Mouse (Mus musculus): Measurements from ENCODE around the gene Gm45713.
"Not testable (repeated sequence)": the region's sequence is repeated elsewhere in the genome, so short reads cannot be mapped to it uniquely, and the experiment has no call there.

Gene Gm45713

GRCm38 (mm10) chr7:45135993-45136567 lies at the start of gene Gm45713, which contains the start of gene Flt3l:
Gm45713 (minus strand) TSS chr7:45136231.
Flt3l (minus strand) TSS chr7:45136432.
- peaks cover 7% of the 10 kb centered on the region; the same call in 1 of the 2 replicates for H3K36me3 ChIP-seq (ENCODE audit: control insufficient read depth, insufficient read depth, low read length, poor library complexity, severe bottlenecking)
- H3K27me3 ChIP-seq (ENCODE audit: control insufficient read depth, insufficient read depth, low read length, poor library complexity, severe bottlenecking): no peaks in the 10 kb centered on the region
- DNase-seq (ENCODE audit: low read depth, low spot score): peak; percentile 93

- no peak for DNase-seq (ENCODE audit: low read depth, low spot score)
- Histone ChIP-seq H3K27me3 (ENCODE audit: control insufficient read depth, insufficient read depth, low read length, poor library complexity, severe bottlenecking) (no peaks in the 10 kb centered on the region), H3K36me3 (ENCODE audit: control insufficient read depth, insufficient read depth, low read length, poor library complexity, severe bottlenecking) (no peaks in the 10 kb centered on the region)
These were observed 47.6 kb upstream of the Gm45713 start for GRCm38 (mm10) chr7:45183672-45184071.

GRCm38 (mm10) chr7:45182606-45183005 lies 46.6 kb upstream of the Gm45713 start:
- Histone ChIP-seq H3K36me3 (ENCODE audit: control insufficient read depth, insufficient read depth, low read length, poor library complexity, severe bottlenecking) (no peaks in the 10 kb centered on the region), H3K27me3 (ENCODE audit: control insufficient read depth, insufficient read depth, low read length, poor library complexity, severe bottlenecking) (no peaks in the 10 kb centered on the region)
- DNase-seq (ENCODE audit: low read depth, low spot score): no peak

GRCm38 (mm10) chr7:45182199-45182601 lies 46.2 kb upstream of the Gm45713 start:
- H3K36me3 ChIP-seq (ENCODE audit: control insufficient read depth, insufficient read depth, low read length, poor library complexity, severe bottlenecking): no peaks in the 10 kb centered on the region
- no peaks in the 10 kb centered on the region for H3K27me3 ChIP-seq (ENCODE audit: control insufficient read depth, insufficient read depth, low read length, poor library complexity, severe bottlenecking)
- DNase-seq (ENCODE audit: low read depth, low spot score): peak; percentile 92

GRCm38 (mm10) chr7:45181540-45181939 lies 45.5 kb upstream of the Gm45713 start:
- Histone ChIP-seq H3K36me3 (ENCODE audit: control insufficient read depth, insufficient read depth, low read length, poor library complexity, severe bottlenecking) (no peaks in the 10 kb centered on the region), H3K27me3 (ENCODE audit: control insufficient read depth, insufficient read depth, low read length, poor library complexity, severe bottlenecking) (no peaks in the 10 kb centered on the region; the same call in 1 of the 2 replicates)
- peak; percentile 22 for DNase-seq (ENCODE audit: low read depth, low spot score)

- DNase-seq (ENCODE audit: low read depth, low spot score): no peak
- Histone ChIP-seq H3K27me3 (ENCODE audit: control insufficient read depth, insufficient read depth, low read length, poor library complexity, severe bottlenecking) (no peaks in the 10 kb centered on the region; the same call in 1 of the 2 replicates), H3K36me3 (ENCODE audit: control insufficient read depth, insufficient read depth, low read length, poor library complexity, severe bottlenecking) (no peaks in the 10 kb centered on the region)
These were observed 45.0 kb upstream of the Gm45713 start, which contains the start of gene Pth2 for GRCm38 (mm10) chr7:45180896-45181477. Pth2 (plus strand) TSS chr7:45180995.

- no peak for DNase-seq (ENCODE audit: low read depth, low spot score)
- Histone ChIP-seq H3K36me3 (ENCODE audit: control insufficient read depth, insufficient read depth, low read length, poor library complexity, severe bottlenecking) (no peaks in the 10 kb centered on the region), H3K27me3 (ENCODE audit: control insufficient read depth, insufficient read depth, low read length, poor library complexity, severe bottlenecking) (no peaks in the 10 kb centered on the region; the same call in 1 of the 2 replicates)
These were observed 43.4 kb upstream of the Gm45713 start, which contains the start of gene Gfy for GRCm38 (mm10) chr7:45179469-45179868. Gfy (minus strand) TSS chr7:45179569.

GRCm38 (mm10) chr7:45178550-45178949 lies 42.5 kb upstream of the Gm45713 start:
- Histone ChIP-seq H3K36me3 (ENCODE audit: control insufficient read depth, insufficient read depth, low read length, poor library complexity, severe bottlenecking) (no peaks in the 10 kb centered on the region), H3K27me3 (ENCODE audit: control insufficient read depth, insufficient read depth, low read length, poor library complexity, severe bottlenecking) (no peaks in the 10 kb centered on the region; the same call in 1 of the 2 replicates)
- no peak for DNase-seq (ENCODE audit: low read depth, low spot score)

- DNase-seq (ENCODE audit: low read depth, low spot score): no peak
- H3K36me3 ChIP-seq (ENCODE audit: control insufficient read depth, insufficient read depth, low read length, poor library complexity, severe bottlenecking): no peaks in the 10 kb centered on the region
- H3K27me3 ChIP-seq (ENCODE audit: control insufficient read depth, insufficient read depth, low read length, poor library complexity, severe bottlenecking): no peaks in the 10 kb centered on the region; the same call in 1 of the 2 replicates
These were observed 40.3 kb upstream of the Gm45713 start for GRCm38 (mm10) chr7:45176356-45176755.

GRCm38 (mm10) chr7:45175929-45176328 lies 39.9 kb upstream of the Gm45713 start:
- Histone ChIP-seq H3K36me3 (ENCODE audit: control insufficient read depth, insufficient read depth, low read length, poor library complexity, severe bottlenecking) (no peaks in the 10 kb centered on the region), H3K27me3 (ENCODE audit: control insufficient read depth, insufficient read depth, low read length, poor library complexity, severe bottlenecking) (no peaks in the 10 kb centered on the region; the same call in 1 of the 2 replicates)
- DNase-seq (ENCODE audit: low read depth, low spot score): no peak

GRCm38 (mm10) chr7:45175398-45175797 lies 39.4 kb upstream of the Gm45713 start:
- H3K36me3 ChIP-seq (ENCODE audit: control insufficient read depth, insufficient read depth, low read length, poor library complexity, severe bottlenecking): no peaks in the 10 kb centered on the region
- DNase-seq (ENCODE audit: low read depth, low spot score): no peak
- no peaks in the 10 kb centered on the region; the same call in 1 of the 2 replicates for H3K27me3 ChIP-seq (ENCODE audit: control insufficient read depth, insufficient read depth, low read length, poor library complexity, severe bottlenecking)

- Histone ChIP-seq H3K27me3 (ENCODE audit: control insufficient read depth, insufficient read depth, low read length, poor library complexity, severe bottlenecking) (no peaks in the 10 kb centered on the region; the same call in 1 of the 2 replicates), H3K36me3 (ENCODE audit: control insufficient read depth, insufficient read depth, low read length, poor library complexity, severe bottlenecking) (no peaks in the 10 kb centered on the region)
- no peak for DNase-seq (ENCODE audit: low read depth, low spot score)
These were observed 38.7 kb upstream of the Gm45713 start for GRCm38 (mm10) chr7:45174567-45175280.

- not testable (repeated sequence) for H3K36me3 ChIP-seq (ENCODE audit: control insufficient read depth, insufficient read depth, low read length, poor library complexity, severe bottlenecking); H3K27me3 ChIP-seq (ENCODE audit: control insufficient read depth, insufficient read depth, low read length, poor library complexity, severe bottlenecking)
- DNase-seq (ENCODE audit: low read depth, low spot score): peak; percentile 75
These were observed 37.7 kb upstream of the Gm45713 start for GRCm38 (mm10) chr7:45173772-45174171.

- H3K36me3 ChIP-seq (ENCODE audit: control insufficient read depth, insufficient read depth, low read length, poor library complexity, severe bottlenecking): no peaks in the 10 kb centered on the region
- H3K27me3 ChIP-seq (ENCODE audit: control insufficient read depth, insufficient read depth, low read length, poor library complexity, severe bottlenecking): no peaks in the 10 kb centered on the region; the same call in 1 of the 2 replicates
- peak; percentile 62 for DNase-seq (ENCODE audit: low read depth, low spot score)
These were observed 36.9 kb upstream of the Gm45713 start for GRCm38 (mm10) chr7:45172974-45173373.

- Histone ChIP-seq H3K27me3 (ENCODE audit: control insufficient read depth, insufficient read depth, low read length, poor library complexity, severe bottlenecking) (no peaks in the 10 kb centered on the region), H3K36me3 (ENCODE audit: control insufficient read depth, insufficient read depth, low read length, poor library complexity, severe bottlenecking) (no peaks in the 10 kb centered on the region)
- DNase-seq (ENCODE audit: low read depth, low spot score): peak; percentile 47
These were observed 33.5 kb upstream of the Gm45713 start for GRCm38 (mm10) chr7:45169495-45169894.

Measured in splenic B cell, adult 2 months (primary cell).